Mouse (Mus musculus) monocyte, adult 5-6 weeks (primary cell): ENCODE data around the gene Unc13b. TPM values are rescaled to one million over a fixed set of nuclear protein-coding genes. Genes with fewer than 3 reads are reported as not detected.
"Not testable (repeated sequence)": the region's sequence is repeated elsewhere in the genome, so short reads cannot be mapped to it uniquely, and the experiment has no call there.

Experiments used
- ATAC-seq: fragments of 153-309, 156-312 bp; replicated peaks from 2 replicates; pipeline ENCODE4 v1.8.0; 2017; ENCODE audit warnings: mild to moderate bottlenecking; ENCODE audit not compliant: low TSS enrichment, insufficient number of reproducible peaks, severe bottlenecking, poor library complexity, low FRiP score
- total RNA-seq: library from RNA; stranded (forward); fragments of 200-1000, 200-491, 200-594 nt; gene quantifications from 3 replicates; pipeline ENCODE4 v1.2.3, GENCODE M21; 2017

The Unc13b gene
- total RNA-seq, 1 experiment from 2014 or later, result 1.7 TPM

- ATAC-seq, result no peak
These were observed 6.7 kb downstream of the Unc13b start for GRCm38 (mm10) chr4:43065471-43065870.

GRCm38 (mm10) chr4:43074923-43075322 is 16.2 kb downstream of the Unc13b start:
- ATAC-seq, result no peak

- ATAC-seq, result no peak
These were observed 19.4 kb downstream of the Unc13b start for GRCm38 (mm10) chr4:43078071-43078718.

GRCm38 (mm10) chr4:43082458-43082857 is 23.7 kb downstream of the Unc13b start:
- ATAC-seq, result no peak

GRCm38 (mm10) chr4:43089950-43090349 is 31.2 kb downstream of the Unc13b start:
- ATAC-seq, result no peak

GRCm38 (mm10) chr4:43091183-43091582 is 32.4 kb downstream of the Unc13b start:
- ATAC-seq, result no peak

- no peak for ATAC-seq
These were observed 54.7 kb downstream of the Unc13b start for GRCm38 (mm10) chr4:43113491-43113890.

GRCm38 (mm10) chr4:43114512-43114911 is 55.8 kb downstream of the Unc13b start:
- ATAC-seq, result no peak

GRCm38 (mm10) chr4:43114946-43115345 is 56.2 kb downstream of the Unc13b start:
- no peak for ATAC-seq

- ATAC-seq, result no peak
These were observed 57.5 kb downstream of the Unc13b start for GRCm38 (mm10) chr4:43116249-43116648.

- no peak for ATAC-seq
These were observed 71.0 kb downstream of the Unc13b start for GRCm38 (mm10) chr4:43129750-43130149.

- no peak for ATAC-seq
These were observed 83.9 kb downstream of the Unc13b start for GRCm38 (mm10) chr4:43142610-43143009.

GRCm38 (mm10) chr4:43152413-43152812 is 93.7 kb downstream of the Unc13b start:
- ATAC-seq, result not testable (repeated sequence)

- ATAC-seq, result no peak
These were observed 101.3 kb downstream of the Unc13b start for GRCm38 (mm10) chr4:43160045-43160444.

GRCm38 (mm10) chr4:43161124-43161657 is 102.4 kb downstream of the Unc13b start:
- no peak for ATAC-seq

- no peak for ATAC-seq
These were observed 104.5 kb downstream of the Unc13b start for GRCm38 (mm10) chr4:43163205-43163604.

- no peak for ATAC-seq
These were observed 106.8 kb downstream of the Unc13b start for GRCm38 (mm10) chr4:43165403-43166005.

GRCm38 (mm10) chr4:43170028-43170427 is 111.3 kb downstream of the Unc13b start:
- no peak for ATAC-seq

GRCm38 (mm10) chr4:43177126-43177525 is 118.4 kb downstream of the Unc13b start:
- ATAC-seq, result no peak

- ATAC-seq, result no peak
These were observed 123.9 kb downstream of the Unc13b start for GRCm38 (mm10) chr4:43182474-43183168.
